Mouse (Mus musculus) lung, postnatal 0 days (tissue): ENCODE results near the gene Rpl23.

Experiments used
- CTCF ChIP-seq: IDR thresholded peaks from 2 replicates; pipeline ENCODE4 v1.5.1; 2016; ENCODE audit warnings: antibody characterized with exemption, mild to moderate bottlenecking
- EP300 ChIP-seq: IDR thresholded peaks from 2 replicates; pipeline ENCODE4 v1.6.1; 2016; ENCODE audit warnings: antibody characterized with exemption, mild to moderate bottlenecking, control low read depth

DNA sequence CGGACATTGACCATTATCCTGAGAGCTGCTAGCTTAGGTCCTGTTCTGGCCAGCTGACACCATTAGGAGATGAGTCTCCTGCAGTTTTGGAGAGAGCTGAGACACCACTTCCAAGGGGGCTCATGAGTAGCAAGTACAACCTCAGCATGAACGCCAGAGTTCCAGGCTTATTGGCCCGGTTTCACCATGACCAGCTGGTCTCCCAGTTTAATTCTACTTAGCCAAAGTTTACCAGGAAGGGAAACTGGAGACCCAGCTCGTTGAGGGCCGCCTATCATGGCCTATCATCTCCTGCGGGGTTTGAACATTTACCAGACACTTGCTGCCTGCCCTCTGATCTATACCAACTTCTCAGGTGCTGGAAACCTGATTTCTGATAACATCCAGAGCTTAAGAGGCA is 25.4 kb upstream of the Rpl23 start:
- no peak for TF ChIP-seq CTCF
- no peak for TF ChIP-seq EP300
